Mouse (Mus musculus) A20 (cell line): ENCODE data around the gene Clstn1.

Experiments
- DNase-seq: peaks from one replicate; pipeline ENCODE4 v3.0.0-alpha.2; 2011; ENCODE audit warnings: low read depth, low spot score

The Clstn1 gene

DNA sequence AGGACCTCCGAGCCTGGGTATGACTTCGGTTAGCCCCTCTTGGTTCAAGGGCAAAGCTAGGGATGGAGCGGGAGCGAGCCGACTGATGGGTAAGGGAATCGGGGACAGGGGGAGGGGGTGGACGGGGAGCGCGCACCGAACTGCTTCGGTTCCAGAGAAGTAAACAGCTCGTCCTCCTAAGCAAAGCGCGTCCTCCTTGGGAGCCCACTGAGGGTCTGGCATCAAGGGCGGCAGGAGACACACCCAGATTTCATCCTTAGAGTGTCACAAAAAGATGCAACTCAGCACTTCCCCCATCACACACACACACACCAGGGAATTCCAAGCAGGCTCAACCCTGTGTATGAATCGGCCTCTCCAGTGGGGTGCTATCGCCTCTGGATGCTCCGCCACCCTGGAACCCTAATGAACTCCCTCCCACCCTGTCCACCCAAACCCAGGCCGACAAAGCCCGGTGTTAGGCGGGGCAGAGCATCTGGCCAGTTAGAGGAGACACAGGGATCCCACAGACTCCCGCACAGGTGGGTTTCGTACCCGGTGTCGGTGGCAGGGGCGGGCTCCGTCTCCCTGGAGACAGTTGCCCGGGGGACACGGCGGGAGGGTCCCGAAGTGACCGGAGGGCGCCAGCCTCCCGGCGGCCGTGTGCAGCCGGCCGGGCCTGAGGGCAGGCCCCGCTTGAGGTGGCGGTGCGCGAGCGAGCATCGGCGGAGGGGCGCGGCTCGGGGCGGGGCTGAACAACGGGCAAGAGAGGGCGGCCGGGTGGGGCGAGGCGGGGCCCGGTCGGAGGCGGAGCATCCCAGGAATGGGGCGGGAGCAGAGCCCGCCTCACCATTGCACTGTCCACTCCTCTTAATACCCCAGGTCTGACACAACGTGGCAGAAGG lies 89.4 kb downstream of the Clstn1 start:
- no peak for DNase-seq

- DNase-seq, result no peak
Measured at GRCm38 (mm10) chr4:149678006-149678405, 91.7 kb downstream of the Clstn1 start.

DNA sequence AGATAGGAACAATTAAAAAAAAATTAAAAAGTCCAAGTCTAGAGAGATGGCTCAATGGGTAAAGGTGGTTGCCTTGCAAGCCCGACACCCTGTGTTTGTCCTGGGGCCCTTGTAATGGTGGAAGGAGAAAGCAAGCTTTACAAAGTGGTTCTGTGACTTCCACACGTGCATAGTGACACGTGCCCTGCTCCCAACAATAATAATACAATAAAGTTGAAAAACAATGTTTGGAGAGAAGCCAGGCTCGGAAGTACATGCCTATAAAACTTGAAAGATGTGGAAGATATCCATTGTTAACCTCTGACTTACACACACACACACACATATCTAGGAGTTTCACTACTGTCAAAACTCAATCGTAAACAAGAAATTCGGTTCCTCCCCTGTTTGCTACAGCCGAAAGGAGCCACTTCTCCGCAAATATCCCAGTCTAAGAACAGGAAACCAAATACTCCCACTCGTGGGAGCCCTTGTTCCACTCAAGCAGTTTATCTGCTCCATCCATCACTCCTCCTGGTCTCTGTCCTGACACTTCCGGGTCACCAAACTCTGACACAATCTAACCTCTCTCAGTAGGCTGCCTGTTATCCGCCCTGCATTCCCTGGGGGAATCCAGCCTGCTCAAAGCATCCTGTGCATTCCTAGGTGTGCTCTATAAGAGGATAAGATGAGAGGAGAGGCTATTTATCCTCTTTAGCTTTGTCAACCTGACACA lies 92.9 kb downstream of the Clstn1 start:
- DNase-seq, result no peak

DNA sequence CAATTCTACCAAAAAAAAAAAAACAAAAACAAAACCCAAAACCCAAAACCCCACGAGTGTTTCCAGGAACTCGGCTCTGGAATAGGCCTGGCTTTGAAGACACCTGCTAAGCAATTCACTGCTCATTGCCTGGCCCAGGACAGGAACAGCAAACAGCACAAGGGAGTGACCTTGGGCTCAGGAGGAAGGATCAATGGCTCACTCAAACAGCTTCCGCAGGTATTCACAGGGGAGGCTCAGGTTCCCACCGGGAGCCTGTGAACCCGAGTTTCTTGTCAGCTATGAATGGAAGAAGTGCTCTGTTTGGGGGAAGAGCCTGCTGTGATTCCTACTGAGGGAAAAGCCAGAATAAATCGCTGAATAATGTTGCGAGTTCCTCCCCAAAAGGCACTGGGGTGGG lies 97.6 kb downstream of the Clstn1 start:
- DNase-seq, result no peak

DNA sequence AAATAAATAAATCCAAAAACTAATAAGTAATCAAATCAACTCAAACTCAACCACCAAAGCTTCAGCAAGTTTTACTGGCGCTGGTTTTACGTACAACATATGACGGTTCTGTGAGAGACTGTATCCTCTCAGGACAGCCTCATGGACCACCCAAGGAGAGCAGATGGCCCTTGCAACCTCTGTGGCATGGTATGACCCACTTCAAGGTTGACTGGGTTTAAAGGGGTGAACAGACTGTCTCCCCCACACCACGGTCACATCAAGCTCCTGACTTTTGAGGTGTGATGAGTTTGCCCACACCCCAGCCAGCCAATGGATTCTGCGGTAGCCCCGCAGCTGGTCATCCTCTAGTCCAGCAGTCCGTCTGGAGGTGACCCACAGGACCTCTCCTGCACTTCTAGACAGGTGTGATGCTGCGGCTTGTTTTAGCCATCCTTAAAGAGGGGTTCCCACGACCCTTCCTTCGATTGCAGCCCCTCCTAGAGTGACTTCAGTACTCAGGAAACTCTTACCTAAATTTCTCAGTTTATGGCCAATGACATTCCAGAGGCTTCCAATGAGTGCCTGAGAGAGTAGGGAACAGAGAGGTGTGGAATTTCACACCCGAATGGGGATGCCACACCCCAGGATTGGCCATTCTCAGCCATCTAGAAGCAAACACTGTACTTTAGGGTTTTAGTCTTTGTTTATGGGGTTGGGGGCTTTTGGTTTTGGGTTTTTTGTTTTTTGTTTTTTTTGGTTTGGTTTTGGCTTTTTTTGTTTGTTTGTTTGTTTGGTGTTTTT lies 98.8 kb downstream of the Clstn1 start:
- DNase-seq, result no peak

DNA sequence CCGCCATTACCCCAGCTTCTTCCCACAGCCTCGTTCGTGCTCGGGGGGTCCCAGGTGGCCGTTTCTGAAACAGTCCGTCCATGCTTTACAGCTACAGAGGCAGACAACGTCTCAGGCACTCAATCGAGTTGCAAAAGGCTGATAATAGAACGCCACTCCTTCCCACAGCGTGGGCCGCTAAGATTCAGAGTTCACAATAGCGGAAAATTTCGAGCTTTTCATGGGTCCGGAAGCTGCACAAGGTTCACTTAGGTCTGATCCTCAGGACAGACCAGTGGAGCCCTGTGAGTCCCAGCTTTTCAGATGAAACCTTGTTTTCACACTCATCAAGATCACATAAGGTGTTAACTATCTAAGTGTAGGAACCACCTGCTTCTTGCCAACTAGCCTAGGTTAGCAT lies 102.6 kb downstream of the Clstn1 start:
- DNase-seq, result no peak

DNA sequence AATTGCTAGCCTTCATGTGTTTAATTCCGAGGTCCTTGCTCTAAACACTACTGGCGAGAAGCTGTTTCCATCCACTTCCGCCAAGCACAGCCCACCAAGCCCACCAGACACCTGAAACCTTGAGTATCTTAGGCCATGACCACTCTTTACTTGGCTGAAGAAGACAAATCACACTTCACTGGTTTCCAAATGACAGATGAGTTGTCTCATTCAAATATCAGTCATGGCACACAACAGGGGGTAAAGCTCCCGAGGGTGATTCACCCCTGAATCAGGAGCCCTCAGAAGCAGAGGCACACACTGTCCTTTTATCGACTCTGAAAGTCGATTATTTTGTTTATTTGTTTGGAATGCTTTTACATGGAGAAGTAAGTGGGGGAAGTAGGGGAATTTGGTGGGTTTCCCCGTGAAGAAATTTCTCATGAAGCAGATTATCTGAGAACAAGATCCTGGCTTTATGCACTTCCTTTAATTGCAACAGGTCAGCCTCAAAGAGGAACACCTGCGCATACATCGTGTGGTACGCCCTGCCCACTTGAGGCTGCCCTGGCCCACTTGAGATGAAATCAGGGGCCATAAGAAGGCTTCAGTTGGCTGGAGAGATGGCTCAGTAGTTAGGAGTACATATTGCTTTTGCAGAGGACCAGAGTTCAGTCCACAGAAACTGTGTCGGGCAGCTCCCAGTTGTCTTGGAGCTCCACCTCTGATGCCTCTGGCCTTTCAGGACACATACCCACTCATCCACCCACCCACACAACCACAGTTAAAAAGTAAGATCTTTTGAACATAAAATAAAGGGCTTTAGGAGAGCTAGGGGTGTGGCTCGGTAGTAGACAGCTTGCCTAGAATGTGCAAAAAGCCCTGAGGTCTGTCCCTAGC lies 103.8 kb downstream of the Clstn1 start:
- DNase-seq, result peak; percentile 89

GRCm38 (mm10) chr4:149690828-149691280 lies 104.6 kb downstream of the Clstn1 start:
- DNase-seq, result no peak

DNA sequence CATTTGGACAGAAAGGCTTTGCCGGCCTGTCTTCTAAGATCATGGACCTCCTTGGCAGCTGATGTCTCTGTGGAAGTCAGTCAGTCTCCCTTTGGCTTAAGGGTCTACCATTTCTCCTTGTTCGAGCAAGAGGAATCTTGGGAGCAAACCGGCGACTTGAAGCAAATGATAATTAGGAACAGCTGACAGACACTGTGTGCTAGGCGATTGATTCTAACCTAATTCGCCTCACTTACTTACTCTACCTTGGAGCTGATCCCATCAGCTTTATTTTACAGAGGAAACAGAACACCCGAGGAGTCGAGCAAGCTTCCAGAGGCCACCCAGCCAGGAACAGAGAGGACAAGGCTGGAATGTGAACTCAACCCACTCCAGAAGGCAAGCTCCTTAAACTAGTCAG lies 105.1 kb downstream of the Clstn1 start:
- DNase-seq, result no peak

GRCm38 (mm10) chr4:149696189-149696971 lies 110.1 kb downstream of the Clstn1 start:
- peak; percentile 77 for DNase-seq

DNA sequence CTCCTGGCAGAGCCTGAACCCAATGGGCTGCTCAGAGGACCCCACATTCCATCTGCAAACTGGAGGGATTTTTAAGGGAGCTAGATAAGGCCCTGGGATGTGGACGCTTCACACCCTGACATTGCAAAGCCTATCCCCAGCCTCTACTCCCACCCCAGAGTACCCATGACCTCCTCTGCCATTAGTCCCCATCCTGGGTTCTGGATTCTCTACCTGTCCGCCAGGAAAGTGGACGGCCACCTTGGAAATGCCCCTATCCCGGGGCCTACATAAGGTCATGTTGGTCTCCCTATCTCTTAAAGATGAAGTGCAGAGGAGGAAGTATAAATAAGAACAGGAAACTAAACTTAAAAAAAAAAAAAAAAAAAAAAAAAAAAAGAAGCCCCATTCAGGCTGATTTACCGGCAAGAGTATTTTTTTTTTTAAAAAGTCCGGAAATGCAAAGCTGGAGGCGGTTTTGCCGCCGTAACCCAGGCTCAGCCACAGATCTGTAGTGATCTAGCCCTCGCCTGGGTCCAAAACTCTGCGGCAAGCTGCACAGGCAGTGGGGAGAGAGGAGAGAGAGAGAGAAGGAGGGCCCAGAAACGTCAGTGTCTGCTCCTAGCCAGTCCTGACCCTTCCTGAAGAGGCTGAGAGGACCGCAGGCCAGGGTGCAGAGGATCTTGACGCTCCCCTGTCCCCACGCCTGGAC lies 111.4 kb downstream of the Clstn1 start:
- DNase-seq, result peak; percentile 86

GRCm38 (mm10) chr4:149698197-149698821 lies 112.0 kb downstream of the Clstn1 start:
- peak; percentile 93 for DNase-seq
